Mouse (Mus musculus) brain, embryonic 14.5 days (tissue): ENCODE data around the gene Hs6st1. TPM values are rescaled to one million over a fixed set of nuclear protein-coding genes. Genes with fewer than 3 reads are reported as not detected.
A peak's percentile ranks its signal among the peaks of the same experiment; 100 is the strongest.

Source experiments
- DNase-seq: peaks from one replicate; pipeline ENCODE4 v3.0.0-alpha.2; 2011; ENCODE audit warnings: low read depth
- CTCF ChIP-seq: fragments of 200-500 bp; IDR thresholded peaks from 2 replicates; pipeline ENCODE4 v1.5.1; 2012; ENCODE audit warnings: inconsistent platforms, mild to moderate bottlenecking, moderate library complexity, borderline replicate concordance; ENCODE audit not compliant: insufficient read depth, insufficient read length; ENCODE audit errors: extremely low read depth
- POLR2A ChIP-seq: fragments of 200-500 bp; IDR thresholded peaks from 2 replicates; pipeline ENCODE4 v1.6.1; 2012; ENCODE audit warnings: mild to moderate bottlenecking, inconsistent platforms, borderline replicate concordance; ENCODE audit not compliant: poor library complexity, insufficient read depth, insufficient read length, severe bottlenecking; ENCODE audit errors: extremely low read depth
- polyA plus RNA-seq: library from polyadenylated mRNA; depleted of rRNA; stranded (reverse); fragments of >200 nt; gene quantifications from 2 replicates; pipeline ENCODE4 v1.2.3, GENCODE M21; 2012

Hs6st1 gene
- polyA plus RNA-seq, 1 experiment, result 123 TPM

GRCm38 (mm10) chr1:36125076-36125475 lies 56.9 kb downstream of the Hs6st1 start:
- no peak for TF ChIP-seq POLR2A
- TF ChIP-seq CTCF, result no peak
- no peak for DNase-seq

- no peak for TF ChIP-seq CTCF
- no peak for TF ChIP-seq POLR2A
- DNase-seq, result no peak
Observed at GRCm38 (mm10) chr1:36129126-36129525, 60.9 kb downstream of the Hs6st1 start.

GRCm38 (mm10) chr1:36129881-36130280 lies 61.7 kb downstream of the Hs6st1 start:
- TF ChIP-seq CTCF (no peak), POLR2A (no peak)

GRCm38 (mm10) chr1:36130307-36131035 lies 62.3 kb downstream of the Hs6st1 start:
- DNase-seq, result no peak
- TF ChIP-seq POLR2A (no peak), CTCF (no peak)

More at GRCm38 (mm10) chr1:36129881-36130280, 61.7 kb downstream of the Hs6st1 start:
- no peak for DNase-seq

GRCm38 (mm10) chr1:36131154-36131553 lies 63.0 kb downstream of the Hs6st1 start:
- no peak for DNase-seq
- TF ChIP-seq POLR2A, result no peak
- TF ChIP-seq CTCF, result no peak

GRCm38 (mm10) chr1:36131766-36132165 lies 63.6 kb downstream of the Hs6st1 start:
- DNase-seq, result no peak
- TF ChIP-seq POLR2A (no peak), CTCF (no peak)

- TF ChIP-seq CTCF (no peak), POLR2A (no peak)
- DNase-seq, result no peak
Observed at GRCm38 (mm10) chr1:36132211-36132610, 64.0 kb downstream of the Hs6st1 start.

GRCm38 (mm10) chr1:36133041-36133440 lies 64.8 kb downstream of the Hs6st1 start:
- DNase-seq, result no peak
- TF ChIP-seq CTCF (no peak), POLR2A (no peak)

GRCm38 (mm10) chr1:36133647-36134046 lies 65.4 kb downstream of the Hs6st1 start:
- no peak for TF ChIP-seq POLR2A
- TF ChIP-seq CTCF, result no peak
- DNase-seq, result no peak

- peak; percentile 87; the same call in 1 of the 2 replicates for TF ChIP-seq CTCF
- no peak for TF ChIP-seq POLR2A
- DNase-seq, result peak; percentile 75
Observed at GRCm38 (mm10) chr1:36134584-36134983, 66.4 kb downstream of the Hs6st1 start.

GRCm38 (mm10) chr1:36140311-36140710 lies 72.1 kb downstream of the Hs6st1 start:
- DNase-seq, result no peak
- TF ChIP-seq CTCF, result no peak
- no peak for TF ChIP-seq POLR2A

GRCm38 (mm10) chr1:36145050-36145449 lies 76.8 kb downstream of the Hs6st1 start:
- peak; percentile 49 for DNase-seq
- TF ChIP-seq POLR2A (no peak), CTCF (peak; percentile 54; the same call in 1 of the 2 replicates)
